Mouse (Mus musculus) heart, adult 2 months (tissue): Measurements from ENCODE around the gene Klhl31.

ENCODE experiments used
- CTCF ChIP-seq: fragments of 200-600 bp; IDR thresholded peaks from 2 replicates; pipeline ENCODE4 v1.8.1; 2022; ENCODE audit warnings: antibody characterized with exemption, mild to moderate bottlenecking, moderate library complexity
- EP300 ChIP-seq: fragments of 200-500 bp; IDR thresholded peaks from 2 replicates; pipeline ENCODE4 v1.6.1; 2011; ENCODE audit warnings: low read depth, low read length, control low read depth; ENCODE audit not compliant: insufficient read depth
- POLR2A ChIP-seq: fragments of 200-500 bp; IDR thresholded peaks from 2 replicates; pipeline ENCODE4 v1.6.1; 2011; ENCODE audit warnings: mild to moderate bottlenecking, low read depth, low read length, control low read depth; ENCODE audit not compliant: insufficient read depth

DNA sequence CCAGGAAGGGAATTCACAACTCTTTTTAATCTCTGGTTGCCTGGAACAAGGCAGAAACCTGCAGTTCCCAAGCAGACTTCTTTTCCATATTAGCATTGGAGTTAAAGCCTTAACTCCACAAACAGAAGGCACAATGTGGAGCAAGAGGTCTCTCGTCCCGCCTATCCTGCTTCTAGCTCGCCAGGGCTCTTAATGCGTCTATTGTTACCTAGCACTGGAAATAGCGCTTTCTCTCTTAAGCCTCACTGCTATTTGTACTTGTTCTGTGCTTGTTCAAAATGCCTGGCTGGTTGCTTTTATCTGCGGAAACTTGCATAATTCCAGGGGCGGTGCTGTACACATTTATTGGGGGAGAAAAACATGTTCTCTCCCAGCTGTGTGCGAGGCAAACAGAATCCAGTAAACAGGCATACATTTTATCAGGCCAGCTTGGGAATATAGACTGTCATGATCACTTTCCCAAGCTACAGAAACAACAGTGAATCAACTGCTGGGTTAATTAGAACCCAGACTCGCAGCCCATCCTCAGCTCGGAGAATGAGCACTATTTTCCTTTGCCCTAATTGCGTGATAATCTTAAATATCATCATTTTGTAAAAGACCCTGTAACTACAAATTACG is 41.2 kb upstream of the Klhl31 start:
- TF ChIP-seq CTCF = no peak
- no peak for TF ChIP-seq EP300
- TF ChIP-seq POLR2A = no peak
